17 mouse cellular contexts compared by ENCODE assay signal in genomic region chr11:96747555-96747954, GRCm38 (mm10). TPM values are rescaled to one million over a fixed set of nuclear protein-coding genes. Genes with fewer than 3 reads are reported as not detected.
DNase-seq lines count a peak whose midpoint lies in the region; ATAC-seq lines count a peak whose summit lies in the region.
"Had no signal": no experiment of that assay in that cellular context is flagged by ENCODE, and none has a peak within 500 bp of the region (broad histone marks: within the 10 kb centered on the region; RNA-seq: fewer than 3 reads in every experiment).

No protein-coding gene starts in this region.

- 0 out of 2 replicates have a peak, but pooled peaks cover 2% of the 10 kb centered on the region for H3K27me3 ChIP-seq in embryonic facial prominence, embryonic 14.5 days (replicated peaks; ENCODE audit: control insufficient read depth, insufficient read depth, low read length)
- peaks cover 23% of the 10 kb centered on the region for H3K27me3 ChIP-seq in embryonic facial prominence, embryonic 10.5 days (replicated peaks; ENCODE audit: low read depth, poor library complexity, severe bottlenecking)
- H3K27me3 ChIP-seq in midbrain, embryonic 10.5 days (ENCODE audit: low read depth, poor library complexity, severe bottlenecking): peaks cover 12% of the 10 kb centered on the region
- H3K27me3 ChIP-seq in midbrain, embryonic 11.5 days (ENCODE audit: control insufficient read depth, insufficient read depth, low read length): no peaks in the 10 kb centered on the region
- H3K27me3 ChIP-seq in hindbrain, embryonic 16.5 days (replicated peaks; ENCODE audit: control insufficient read depth, insufficient read depth, low read length): no peaks in the 10 kb centered on the region
- peaks cover 12% of the 10 kb centered on the region for H3K27me3 ChIP-seq in heart, embryonic 11.5 days (ENCODE audit: control insufficient read depth, insufficient read depth, low read length)
- H3K27me3 ChIP-seq: intestine, embryonic 15.5 days had no signal

- no peaks in the 10 kb centered on the region for H3K36me3 ChIP-seq in embryonic facial prominence, embryonic 14.5 days (ENCODE audit: control insufficient read depth, insufficient read depth, low read length)
- H3K36me3 ChIP-seq in embryonic facial prominence, embryonic 10.5 days (replicated peaks): no peaks in the 10 kb centered on the region
- no peaks in the 10 kb centered on the region for H3K36me3 ChIP-seq in midbrain, embryonic 10.5 days
- H3K36me3 ChIP-seq in midbrain, embryonic 11.5 days (ENCODE audit: control insufficient read depth, insufficient read depth, low read length): no peaks in the 10 kb centered on the region
- no peaks in the 10 kb centered on the region for H3K36me3 ChIP-seq in hindbrain, embryonic 16.5 days (ENCODE audit: control insufficient read depth, insufficient read depth, low read length)
- no peaks in the 10 kb centered on the region for H3K36me3 ChIP-seq in heart, embryonic 11.5 days (ENCODE audit: control insufficient read depth, insufficient read depth, low read length)
- H3K36me3 ChIP-seq: embryonic facial prominence, embryonic 13.5 days; forebrain, embryonic 10.5 days; heart, embryonic 13.5 days; intestine, embryonic 15.5 days had no signal

- ATAC-seq in embryonic facial prominence, embryonic 14.5 days (ENCODE audit: low read depth): no peak
- no peak for ATAC-seq in midbrain, embryonic 11.5 days (ENCODE audit: low FRiP score)
- ATAC-seq in hindbrain, embryonic 16.5 days: no peak
- no peak for ATAC-seq in heart, embryonic 11.5 days (replicated peaks; ENCODE audit: insufficient number of reproducible peaks, low FRiP score, low TSS enrichment)
- ATAC-seq: intestine, embryonic 15.5 days had no signal

- WGBS in embryonic facial prominence, embryonic 14.5 days: 42% methylated on average over 3 of the region's 3 CpGs
- 50% methylated on average over 3 of the region's 3 CpGs for WGBS in embryonic facial prominence, embryonic 10.5 days
- 38% methylated on average over 3 of the region's 3 CpGs for WGBS in midbrain, embryonic 10.5 days
- WGBS in midbrain, embryonic 11.5 days: 30% methylated on average over 3 of the region's 3 CpGs
- WGBS in hindbrain, embryonic 16.5 days: 57% methylated on average over 3 of the region's 3 CpGs
- 60% methylated on average over 3 of the region's 3 CpGs for WGBS in heart, embryonic 11.5 days (ENCODE audit: insufficient replicate concordance)

- H3K4me2 ChIP-seq in embryonic facial prominence, embryonic 14.5 days (ENCODE audit: low read depth, low read length): no peak overlapping the region
- no peak overlapping the region for H3K4me2 ChIP-seq in midbrain, embryonic 11.5 days
- H3K4me2 ChIP-seq in hindbrain, embryonic 16.5 days (ENCODE audit: low read length): peak overlapping the region; percentile 28
- H3K4me2 ChIP-seq in heart, embryonic 11.5 days: no peak overlapping the region
- H3K4me2 ChIP-seq: embryonic facial prominence, embryonic 13.5 days; heart, embryonic 13.5 days; intestine, embryonic 15.5 days; liver, embryonic 11.5 days; lung, embryonic 14.5 days had no signal

- H3K4me1 ChIP-seq in embryonic facial prominence, embryonic 14.5 days (ENCODE audit: control insufficient read depth, insufficient read depth, low read length): peaks cover 3% of the 10 kb centered on the region; the same call in 1 of the 2 replicates
- H3K4me1 ChIP-seq in embryonic facial prominence, embryonic 10.5 days: peaks cover 13% of the 10 kb centered on the region
- H3K4me1 ChIP-seq in midbrain, embryonic 10.5 days: peaks cover 40% of the 10 kb centered on the region
- peaks cover 14% of the 10 kb centered on the region for H3K4me1 ChIP-seq in midbrain, embryonic 11.5 days (ENCODE audit: control insufficient read depth, insufficient read depth, low read length)
- peaks cover 6% of the 10 kb centered on the region for H3K4me1 ChIP-seq in hindbrain, embryonic 16.5 days (ENCODE audit: control insufficient read depth, insufficient read depth, low read depth, low read length)
- H3K4me1 ChIP-seq in heart, embryonic 11.5 days (ENCODE audit: control insufficient read depth, insufficient read depth, low read length): no peaks in the 10 kb centered on the region
- H3K4me1 ChIP-seq: heart, embryonic 13.5 days had no signal

- DNase-seq in embryonic facial prominence, embryonic 14.5 days (ENCODE audit: low spot score): peak; percentile 55
- no peak for DNase-seq in embryonic facial prominence, embryonic 10.5 days (ENCODE audit: low spot score)
- DNase-seq in midbrain, embryonic 10.5 days (ENCODE audit: low spot score): no peak
- no peak for DNase-seq in midbrain, embryonic 11.5 days (ENCODE audit: low spot score, missing footprints)
- no peak for DNase-seq in spleen, adult 12 weeks (ENCODE audit: low spot score)
- no peak for DNase-seq in thymus, postnatal 4 days
- DNase-seq: adrenal gland, adult 2 months; cerebellum, adult 9-10 months; heart, adult 11 months; lung, embryonic 14.5 days had no signal

- H3K9me3 ChIP-seq in embryonic facial prominence, embryonic 14.5 days (ENCODE audit: control insufficient read depth, low read length): no peaks in the 10 kb centered on the region
- no peaks in the 10 kb centered on the region for H3K9me3 ChIP-seq in embryonic facial prominence, embryonic 10.5 days
- no peaks in the 10 kb centered on the region for H3K9me3 ChIP-seq in midbrain, embryonic 10.5 days (replicated peaks)
- no peaks in the 10 kb centered on the region for H3K9me3 ChIP-seq in midbrain, embryonic 11.5 days (ENCODE audit: control insufficient read depth, low read length)
- no peaks in the 10 kb centered on the region for H3K9me3 ChIP-seq in hindbrain, embryonic 16.5 days (ENCODE audit: control insufficient read depth, low read length)
- no peaks in the 10 kb centered on the region for H3K9me3 ChIP-seq in heart, embryonic 11.5 days (replicated peaks; ENCODE audit: control insufficient read depth, low read length)
- H3K9me3 ChIP-seq: embryonic facial prominence, embryonic 13.5 days; forebrain, embryonic 10.5 days; heart, embryonic 13.5 days; intestine, embryonic 15.5 days had no signal

- H3K9ac ChIP-seq in embryonic facial prominence, embryonic 14.5 days (ENCODE audit: low read depth, low read length): no peak overlapping the region
- H3K9ac ChIP-seq in midbrain, embryonic 11.5 days (ENCODE audit: low read length): no peak overlapping the region
- H3K9ac ChIP-seq in hindbrain, embryonic 16.5 days (ENCODE audit: low read depth, low read length): no peak overlapping the region
- no peak overlapping the region for H3K9ac ChIP-seq in heart, embryonic 11.5 days (ENCODE audit: low read depth, low read length)
- H3K9ac ChIP-seq: embryonic facial prominence, embryonic 13.5 days; heart, embryonic 13.5 days; intestine, embryonic 15.5 days; lung, embryonic 14.5 days had no signal

- H3K27ac ChIP-seq in embryonic facial prominence, embryonic 14.5 days (replicated peaks; ENCODE audit: low read depth, low read length): no peak overlapping the region
- no peak overlapping the region for H3K27ac ChIP-seq in embryonic facial prominence, embryonic 10.5 days (replicated peaks)
- H3K27ac ChIP-seq in midbrain, embryonic 10.5 days (replicated peaks): peak overlapping the region; percentile 66; the same call in 1 of the 2 replicates
- H3K27ac ChIP-seq in midbrain, embryonic 11.5 days (ENCODE audit: low read depth, low read length): no peak overlapping the region
- H3K27ac ChIP-seq in hindbrain, embryonic 16.5 days (ENCODE audit: low read depth, low read length): peak overlapping the region; percentile 73
- no peak overlapping the region for H3K27ac ChIP-seq in heart, embryonic 11.5 days (ENCODE audit: low read depth, low read length)
- H3K27ac ChIP-seq: embryonic facial prominence, embryonic 13.5 days; heart, embryonic 13.5 days; intestine, embryonic 15.5 days had no signal

- H3K4me3 ChIP-seq in embryonic facial prominence, embryonic 14.5 days (ENCODE audit: low read depth, low read length): no peak overlapping the region
- H3K4me3 ChIP-seq in embryonic facial prominence, embryonic 10.5 days: no peak overlapping the region
- no peak overlapping the region for H3K4me3 ChIP-seq in midbrain, embryonic 10.5 days
- no peak overlapping the region for H3K4me3 ChIP-seq in midbrain, embryonic 11.5 days (ENCODE audit: low read depth, low read length)
- H3K4me3 ChIP-seq in hindbrain, embryonic 16.5 days (ENCODE audit: low read length): no peak overlapping the region
- no peak overlapping the region for H3K4me3 ChIP-seq in heart, embryonic 11.5 days (ENCODE audit: low read depth, low read length)
- H3K4me3 ChIP-seq: embryonic facial prominence, embryonic 13.5 days; forebrain, embryonic 10.5 days; heart, embryonic 13.5 days; intestine, embryonic 15.5 days had no signal

RNA-seq across cellular contexts. Expression of gene Snx11, which starts 29.8 kb away (rescaled TPM):
- polyA plus RNA-seq in embryonic facial prominence, embryonic 14.5 days (2014; fragmentation: Nextera tagmentation; extraction: Ambion mirVana): 11.2 and 11.7 TPM in 2 replicates
- 22.4 and 25.5 TPM in 2 replicates for polyA plus RNA-seq in embryonic facial prominence, embryonic 10.5 days (2016; fragmentation: Nextera tagmentation; extraction: Ambion mirVana)
- polyA plus RNA-seq in midbrain, embryonic 10.5 days (2016; fragmentation: Nextera tagmentation; extraction: Ambion mirVana): 27.6 and 33.0 TPM in 2 replicates
- polyA plus RNA-seq in midbrain, embryonic 11.5 days (2014; fragmentation: Nextera tagmentation; extraction: Ambion mirVana): 15.3 and 18.8 TPM in 2 replicates
- 52.2 and 55.9 TPM in 2 replicates for polyA plus RNA-seq in hindbrain, embryonic 16.5 days (2015; fragmentation: Nextera tagmentation; extraction: Ambion mirVana)
- polyA plus RNA-seq in heart, embryonic 11.5 days (2014; fragmentation: Nextera tagmentation; extraction: Ambion mirVana): 6.8 and 7.0 TPM in 2 replicates

RNA-seq across cellular contexts. Expression of gene Cbx1, which starts 41.4 kb away (rescaled TPM):
- polyA plus RNA-seq in embryonic facial prominence, embryonic 14.5 days (2014; fragmentation: Nextera tagmentation; extraction: Ambion mirVana): 80.2 and 82.8 TPM in 2 replicates
- polyA plus RNA-seq in embryonic facial prominence, embryonic 10.5 days (2016; fragmentation: Nextera tagmentation; extraction: Ambion mirVana): 201 and 213 TPM in 2 replicates
- polyA plus RNA-seq in midbrain, embryonic 10.5 days (2016; fragmentation: Nextera tagmentation; extraction: Ambion mirVana): 193 and 198 TPM in 2 replicates
- 167 and 169 TPM in 2 replicates for polyA plus RNA-seq in midbrain, embryonic 11.5 days (2014; fragmentation: Nextera tagmentation; extraction: Ambion mirVana)
- polyA plus RNA-seq in hindbrain, embryonic 16.5 days (2015; fragmentation: Nextera tagmentation; extraction: Ambion mirVana): 51.6 and 52.0 TPM in 2 replicates
- polyA plus RNA-seq in heart, embryonic 11.5 days (2014; fragmentation: Nextera tagmentation; extraction: Ambion mirVana): 50.7 and 60.0 TPM in 2 replicates

Comparison
In these comparisons a context has a peak if more than half of its experiments do, and no peak if none do; other contexts are left out.
1. H3K27ac ChIP-seq: peak in midbrain, embryonic 10.5 days (single experiment) and hindbrain, embryonic 16.5 days (single experiment); none in embryonic facial prominence, embryonic 14.5 days (single experiment), embryonic facial prominence, embryonic 10.5 days (single experiment), midbrain, embryonic 11.5 days (single experiment) and heart, embryonic 11.5 days (single experiment).